Mouse (Mus musculus) thymus, adult 2 months (tissue): Measurements from ENCODE around the gene Srgap1.

Experiments
- CTCF ChIP-seq: fragments of 200-500 bp; IDR thresholded peaks from 2 replicates; pipeline ENCODE4 v1.5.1; 2012; ENCODE audit warnings: mild to moderate bottlenecking, control low read depth, low read length, moderate library complexity, borderline replicate concordance; ENCODE audit not compliant: control insufficient read depth, poor library complexity, insufficient read depth; ENCODE audit errors: extremely low read depth
- POLR2A ChIP-seq: fragments of 200-500 bp; IDR thresholded peaks from 2 replicates; pipeline ENCODE4 v1.6.1; 2012; ENCODE audit warnings: mild to moderate bottlenecking, low read length, control low read depth, moderate library complexity; ENCODE audit not compliant: control insufficient read depth, poor library complexity, insufficient read depth; ENCODE audit errors: extremely low read depth

DNA sequence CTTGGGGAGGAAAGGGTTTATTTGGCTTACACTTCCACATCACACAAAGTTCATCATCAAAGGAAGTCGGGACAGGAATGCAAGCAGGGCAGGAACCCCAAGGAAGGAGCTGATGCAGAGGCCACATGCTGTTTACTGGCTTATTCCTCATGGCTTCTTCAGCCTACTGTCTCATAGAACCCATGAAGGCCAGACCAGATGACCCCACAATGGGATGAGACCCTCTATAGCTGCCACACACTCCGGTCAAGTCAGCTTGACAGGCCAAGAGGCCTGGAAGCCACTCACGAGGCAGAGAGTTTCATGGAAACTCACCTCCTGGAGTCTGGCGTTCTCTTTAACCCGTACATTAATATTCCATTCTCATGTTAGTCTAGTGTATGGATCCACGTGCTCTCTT is 34.8 kb downstream of the Srgap1 start:
- no peak for TF ChIP-seq CTCF
- no peak for TF ChIP-seq POLR2A
